Mouse (Mus musculus) R1 (cell line): ENCODE results near the gene Ttll11.

Experiments used
- DNase-seq: peaks from one replicate; pipeline ENCODE4 v3.0.0-alpha.2; 2018; ENCODE audit warnings: low read depth, low spot score

Gene Ttll11

DNA sequence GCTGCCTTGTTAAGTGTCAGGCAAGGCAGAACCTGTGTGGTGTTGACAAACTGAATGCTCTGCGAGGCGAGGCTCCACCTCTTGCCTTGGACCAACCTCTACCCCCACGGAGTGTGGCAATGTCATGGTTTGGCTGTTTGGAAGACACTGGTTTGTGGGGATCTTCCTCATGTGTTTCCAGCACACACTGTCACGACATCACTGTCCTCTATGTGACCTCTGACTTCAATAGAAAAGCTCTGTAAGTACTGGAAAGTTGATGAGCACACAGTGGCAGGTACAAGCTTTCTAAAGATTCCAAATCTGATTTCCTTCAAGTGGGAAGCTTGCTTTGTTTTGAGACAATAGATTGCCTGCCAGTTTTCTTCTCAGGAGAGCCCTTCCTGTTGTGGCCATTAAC, 126.7 kb downstream of the Ttll11 start:
- DNase-seq: peak; percentile 72

DNA sequence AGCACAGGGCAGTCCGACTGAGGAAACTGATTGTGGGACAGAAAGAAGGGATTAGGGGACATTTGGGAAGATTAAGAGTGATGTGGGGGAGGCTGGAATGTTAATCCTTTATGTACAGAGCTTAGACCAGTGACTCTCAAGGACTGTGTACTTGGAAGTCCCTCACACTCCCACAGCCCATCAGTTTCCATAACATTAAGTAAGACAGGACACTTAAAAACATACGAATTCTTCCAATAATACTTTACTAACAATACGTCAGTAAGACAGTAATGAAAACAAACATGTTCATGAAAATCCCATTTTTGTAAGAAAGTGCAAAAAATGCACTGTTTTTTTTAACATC, 127.6 kb downstream of the Ttll11 start:
- DNase-seq: no peak

GRCm38 (mm10) chr2:35851420-35852163, 128.1 kb downstream of the Ttll11 start:
- no peak for DNase-seq

DNA sequence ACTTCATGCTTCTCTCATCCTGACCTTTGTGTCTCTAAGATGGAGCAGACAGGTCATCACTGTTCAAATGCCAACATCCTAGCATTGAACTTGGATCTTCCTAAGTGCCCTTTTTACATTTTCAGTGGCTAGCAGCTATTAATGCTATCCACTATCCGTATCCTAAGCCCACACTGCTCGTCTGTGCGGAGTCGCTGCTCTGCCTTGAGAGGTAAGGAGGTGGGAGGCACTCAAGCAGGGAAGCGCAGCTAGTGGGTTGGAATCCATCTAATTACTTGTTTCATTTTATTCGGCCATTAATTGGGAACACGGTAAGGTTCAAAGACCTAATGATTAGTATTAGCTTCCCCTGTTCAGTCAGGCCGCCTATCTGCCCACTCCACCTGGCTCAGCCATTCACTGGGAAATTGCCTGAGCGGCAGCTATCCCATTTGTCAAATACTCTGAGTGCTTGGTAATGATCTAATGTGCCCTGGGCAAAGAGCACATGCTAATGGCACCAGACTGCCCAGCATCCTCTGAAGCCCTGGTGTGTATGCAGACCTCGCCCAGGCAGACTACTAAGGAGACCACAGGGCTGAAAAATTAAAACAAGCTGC, 130.0 kb downstream of the Ttll11 start:
- no peak for DNase-seq

DNA sequence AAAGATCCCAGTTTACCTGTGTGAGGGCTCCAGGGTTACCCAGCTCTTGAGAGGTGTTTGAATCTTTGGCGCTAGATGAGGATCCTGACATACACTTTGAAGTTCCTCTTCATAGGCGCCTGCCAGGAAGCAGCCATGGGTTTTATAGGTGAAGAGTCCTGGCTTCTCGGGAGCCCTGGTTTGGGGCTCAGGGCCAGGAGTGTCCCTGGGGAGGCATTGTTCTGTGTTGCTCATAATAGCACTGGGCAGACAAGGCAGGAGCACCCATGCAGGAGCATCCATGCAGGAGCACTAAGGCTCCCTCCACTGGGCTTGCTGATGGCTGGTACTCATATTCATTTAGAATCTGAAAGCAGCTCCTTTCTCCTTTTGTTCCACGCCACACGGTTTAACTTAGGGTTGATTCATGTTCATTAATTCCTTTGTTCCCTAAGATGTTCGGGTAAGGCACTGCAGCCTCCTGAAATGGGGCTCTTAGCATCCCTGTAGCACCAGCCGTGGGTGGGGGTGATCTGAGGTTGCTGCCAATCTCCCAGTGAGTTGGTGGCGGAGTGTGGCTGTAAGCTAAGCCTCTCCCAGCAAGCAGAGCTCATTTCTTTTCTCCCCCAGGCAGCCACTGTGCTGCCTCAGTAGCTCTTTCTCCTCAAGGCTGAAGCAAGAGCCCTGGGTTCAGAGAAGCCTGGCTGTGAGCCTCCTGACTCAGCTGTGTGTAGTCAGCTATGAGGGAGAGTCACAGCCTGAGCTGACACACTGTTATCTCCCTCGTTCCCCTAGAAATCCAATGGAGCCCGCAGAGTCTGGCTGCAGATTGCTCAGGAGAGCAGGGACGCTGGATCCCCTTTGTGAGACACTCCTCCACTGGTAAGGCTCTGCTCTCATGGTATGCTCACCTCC, 133.9 kb downstream of the Ttll11 start:
- peak; percentile 65 for DNase-seq

DNA sequence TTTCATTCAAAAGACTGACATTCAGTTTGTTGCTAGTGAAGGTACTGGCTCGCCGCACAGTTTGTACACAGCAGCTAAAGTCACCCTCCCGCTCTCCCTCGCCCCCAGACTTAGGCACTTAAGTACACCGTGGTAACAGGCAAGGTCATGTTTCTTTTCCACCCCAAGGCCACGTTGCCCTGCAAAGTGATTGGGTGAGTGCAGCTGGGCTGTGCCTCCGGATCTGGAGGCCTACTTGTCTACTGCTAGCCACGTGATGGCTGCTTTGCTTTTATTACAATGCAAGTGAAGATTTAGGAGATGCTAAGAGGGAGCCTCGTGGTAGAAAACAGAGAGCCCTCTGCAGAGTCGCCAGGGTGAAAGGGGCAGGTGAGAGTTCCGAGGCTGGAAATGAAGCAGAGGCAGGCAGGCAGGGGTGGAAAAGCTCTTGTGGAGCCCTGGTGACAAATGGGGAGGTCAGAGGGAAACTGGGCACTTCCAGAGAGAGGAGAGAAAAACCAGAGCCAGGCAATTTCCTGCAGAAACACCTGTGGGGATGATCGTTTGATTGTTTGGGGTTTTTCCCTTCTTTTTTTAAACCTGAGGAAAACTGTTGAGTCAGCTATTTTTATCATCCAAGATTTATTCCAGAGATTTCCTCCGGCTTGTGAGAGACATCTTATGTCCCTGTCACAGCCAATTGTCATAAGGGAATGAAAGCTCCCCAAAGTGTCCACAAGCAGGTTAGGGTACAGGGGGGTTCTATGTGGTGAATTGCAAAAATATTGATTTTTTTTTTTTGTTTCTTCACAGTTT, 135.6 kb downstream of the Ttll11 start:
- peak; percentile 16 for DNase-seq

DNA sequence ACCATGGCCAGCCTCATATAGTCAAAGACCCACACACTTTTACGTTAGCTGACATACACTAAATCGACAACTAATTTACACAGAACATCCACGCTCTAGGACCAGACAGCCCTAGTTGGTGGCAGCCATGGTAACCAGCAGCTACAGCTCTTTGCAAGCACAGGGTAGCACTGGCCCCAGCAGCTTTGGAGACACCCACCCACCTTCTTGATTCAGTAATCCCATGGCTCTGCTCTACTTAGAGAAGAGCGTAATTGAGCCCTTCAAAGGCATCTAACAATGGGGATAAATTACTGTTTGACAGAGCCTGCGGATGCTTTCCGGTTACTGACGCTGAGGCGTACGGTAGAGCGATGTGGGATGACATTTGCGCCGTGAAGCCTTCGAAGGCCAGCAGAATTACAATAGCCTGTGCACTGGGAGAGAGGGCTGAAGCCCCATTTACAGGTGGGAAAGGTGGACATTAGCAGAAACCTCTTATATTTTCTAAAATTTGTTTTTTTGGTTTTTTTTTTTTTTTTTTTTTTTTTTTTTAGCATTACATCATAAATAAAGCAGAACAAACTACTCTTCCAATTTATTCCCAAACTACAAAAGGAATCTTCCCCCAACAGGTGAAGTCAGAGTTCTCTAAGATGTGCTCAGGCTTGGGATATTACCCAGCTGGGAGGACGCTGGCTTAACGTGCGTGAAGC, 136.8 kb downstream of the Ttll11 start:
- peak; percentile 10 for DNase-seq

DNA sequence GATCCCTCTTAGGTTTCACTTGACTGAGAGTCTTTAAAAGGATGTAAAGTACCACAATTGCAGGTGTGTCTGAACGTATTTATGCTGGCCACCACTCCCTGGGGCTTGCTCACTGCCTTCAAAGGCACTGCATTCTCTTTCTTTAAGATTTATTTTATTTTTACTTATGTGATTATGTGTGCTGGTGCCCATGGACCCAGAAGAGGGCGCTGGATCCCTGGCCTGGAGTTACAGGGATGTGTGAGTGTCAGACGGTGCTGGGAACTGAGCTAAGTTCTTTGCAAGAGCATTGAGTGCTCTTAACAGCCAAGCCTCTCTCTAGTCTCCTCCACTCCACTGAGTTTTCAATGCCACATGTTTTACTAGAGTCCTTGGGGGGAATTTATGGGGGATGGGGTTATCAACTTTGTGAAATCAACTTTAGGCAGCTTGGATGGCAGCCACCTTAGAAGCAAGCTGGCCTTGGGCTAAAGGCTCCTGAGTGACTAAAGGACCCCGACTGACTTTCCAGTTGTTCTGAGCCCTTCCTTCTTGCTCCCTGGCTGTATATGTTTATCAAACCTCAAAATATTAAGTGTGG, 137.8 kb downstream of the Ttll11 start:
- DNase-seq: peak; percentile 34

DNA sequence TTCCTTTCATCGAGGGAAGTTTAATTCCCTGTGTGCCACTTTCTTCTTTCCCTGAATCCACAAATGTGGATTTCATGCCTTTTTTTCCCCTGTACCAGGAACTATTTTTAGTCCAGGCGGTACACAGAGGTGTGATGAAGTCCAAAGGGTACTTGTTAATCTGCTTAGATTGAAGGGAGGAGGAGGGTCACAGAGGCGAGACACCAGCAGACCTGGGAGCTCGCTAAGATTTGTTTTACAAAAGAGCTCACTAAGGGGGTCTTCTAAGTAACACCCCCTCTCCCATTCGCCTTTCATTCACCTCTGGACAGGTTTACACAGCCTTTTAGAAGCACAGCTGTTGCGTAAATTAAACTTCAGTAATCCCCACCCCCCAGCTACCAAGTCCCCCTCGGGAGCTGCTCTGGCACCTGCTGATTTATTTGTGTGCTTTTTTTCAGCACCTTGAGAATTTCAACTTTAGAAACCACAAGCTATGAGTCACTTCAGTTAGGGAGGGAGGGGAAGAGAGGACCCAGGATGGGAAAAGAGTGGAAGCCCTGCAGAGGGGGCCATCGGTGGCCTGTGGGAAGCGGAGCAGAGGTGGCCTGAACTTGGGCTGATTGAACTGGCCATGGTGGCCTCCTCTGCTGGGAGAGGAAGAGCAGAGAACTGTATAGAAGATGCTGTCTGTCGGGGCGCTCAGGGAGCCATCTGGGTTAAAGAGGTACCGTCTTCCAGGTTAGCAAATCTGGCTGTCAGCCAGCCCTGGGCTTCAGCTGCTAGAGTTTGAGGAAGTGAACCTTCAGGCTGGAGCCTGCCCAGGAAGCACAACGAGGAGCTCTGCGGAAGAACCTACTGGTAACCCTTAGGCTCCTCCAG, 138.5 kb downstream of the Ttll11 start:
- DNase-seq: peak; percentile 62

DNA sequence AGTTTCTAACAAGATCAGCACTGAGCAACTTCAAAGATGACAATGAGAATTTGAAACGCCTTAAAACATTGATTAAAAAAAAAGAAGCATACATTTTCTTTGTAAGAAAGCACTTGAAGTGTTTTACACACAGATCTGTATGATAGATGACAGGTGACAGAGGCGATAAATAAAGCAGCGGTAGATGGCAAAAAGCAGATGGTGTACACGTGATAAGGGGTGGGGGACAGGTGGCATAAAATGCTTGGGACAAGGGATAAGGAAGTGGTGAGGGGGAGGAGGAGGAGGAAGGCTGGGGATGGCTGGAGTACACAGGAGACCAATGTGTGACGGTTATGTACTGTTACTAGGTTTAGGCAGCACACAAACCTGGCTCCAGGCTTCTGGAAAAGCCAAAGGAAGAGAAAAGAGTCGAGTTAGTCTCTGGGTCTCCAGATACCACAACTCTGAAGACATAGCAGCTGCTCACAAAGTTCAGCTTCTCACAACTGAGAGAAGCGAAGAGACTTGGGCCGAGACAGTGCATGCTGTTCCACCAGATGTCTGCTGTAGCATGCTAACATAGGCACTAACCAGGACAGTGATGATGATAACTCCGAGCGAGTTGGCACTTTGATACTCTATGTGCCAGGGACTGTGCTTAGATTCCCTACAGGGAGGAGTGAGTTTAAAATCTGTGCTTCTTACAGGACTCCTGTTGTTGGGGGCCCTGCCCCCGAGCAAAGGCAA, 140.8 kb downstream of the Ttll11 start:
- DNase-seq: no peak

DNA sequence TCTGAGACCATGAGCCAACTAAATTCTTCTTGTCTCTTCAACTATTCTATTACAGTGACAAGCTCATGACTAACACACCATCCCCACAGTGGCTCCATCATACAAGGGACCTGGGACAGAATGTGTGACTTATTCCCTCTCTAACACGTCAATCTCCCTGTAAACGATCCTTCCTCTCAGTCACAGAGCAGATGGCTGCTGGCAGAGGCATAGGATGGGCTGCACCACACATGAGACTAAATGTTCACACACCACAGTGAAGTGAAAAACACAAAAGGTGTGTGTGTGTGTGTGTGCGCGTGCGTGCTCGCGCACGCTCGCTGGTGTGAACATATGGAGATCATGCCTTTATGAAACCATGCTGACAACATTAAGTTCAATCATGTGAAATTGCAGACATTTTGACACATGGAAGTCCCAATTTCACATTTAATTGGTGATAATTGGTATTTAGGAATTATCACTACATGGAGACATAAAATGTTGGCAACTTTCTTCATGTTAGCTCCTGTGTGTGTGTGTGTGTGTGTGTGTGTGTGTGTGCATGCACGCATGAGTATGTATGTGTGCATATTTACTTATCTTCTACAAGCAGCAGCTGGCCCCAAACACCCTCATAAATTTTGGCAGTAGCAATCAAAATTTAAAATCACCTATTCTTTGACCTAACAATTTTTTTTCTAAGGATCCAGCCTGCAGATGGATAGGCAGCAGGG, 145.4 kb downstream of the Ttll11 start:
- no peak for DNase-seq

- DNase-seq: no peak
Measured at GRCm38 (mm10) chr2:35833546-35833945, 146.2 kb downstream of the Ttll11 start.

GRCm38 (mm10) chr2:35832742-35833425, 146.8 kb downstream of the Ttll11 start:
- no peak for DNase-seq

DNA sequence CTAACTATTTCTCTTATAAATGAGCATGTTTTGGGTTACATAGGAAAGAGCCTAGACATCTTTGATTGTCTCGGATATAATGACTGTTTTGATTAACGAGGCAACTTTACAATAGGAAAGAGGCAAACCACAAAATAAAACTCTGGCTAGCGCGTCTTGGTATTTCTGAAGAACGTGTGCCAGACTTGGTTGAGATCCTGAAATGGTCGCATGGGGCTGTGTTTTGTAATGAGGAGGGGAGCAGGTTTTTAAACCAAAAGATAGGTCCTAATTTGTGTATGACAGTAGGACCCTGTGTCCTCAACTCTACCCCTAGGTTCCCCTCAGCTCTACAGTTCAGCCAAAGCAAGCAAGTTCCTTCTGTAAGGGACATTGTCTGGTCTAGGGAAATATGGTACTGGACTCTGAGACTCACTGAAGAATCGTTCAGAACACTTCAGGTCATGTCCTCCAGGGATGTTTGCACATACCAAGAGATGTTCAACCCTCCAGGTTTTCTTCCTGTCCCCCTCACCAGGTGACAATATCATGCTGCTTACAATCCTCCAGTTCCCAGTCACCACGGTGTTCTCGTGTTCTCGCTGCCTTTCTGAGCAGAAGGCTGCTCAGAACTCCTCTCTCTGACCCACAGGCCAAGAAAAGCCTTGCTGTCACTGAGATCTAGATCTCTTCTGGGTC, 147.7 kb downstream of the Ttll11 start:
- DNase-seq: no peak

- no peak for DNase-seq
Measured at GRCm38 (mm10) chr2:35830966-35831903, 148.5 kb downstream of the Ttll11 start.

DNA sequence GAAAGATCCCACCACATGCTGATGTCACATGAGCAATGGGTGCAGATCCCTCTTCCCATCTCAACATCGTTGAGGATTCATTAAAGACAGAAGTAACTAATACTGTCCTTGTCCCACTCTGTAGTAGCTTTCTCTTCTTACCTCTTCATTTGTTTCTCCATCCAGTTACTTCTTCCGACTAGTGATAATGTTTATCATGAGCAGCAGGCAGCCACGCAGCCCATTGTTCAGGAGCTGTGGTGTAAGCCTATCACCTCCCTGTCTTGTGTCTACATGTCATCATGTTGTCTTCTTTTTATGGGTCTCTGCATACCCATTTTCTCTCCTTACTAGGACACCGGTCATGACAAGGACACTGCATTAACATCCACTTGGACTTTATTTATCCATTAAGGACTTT, 150.6 kb downstream of the Ttll11 start:
- no peak for DNase-seq
